8 mouse cellular contexts compared by ENCODE assay signal in the genomic region with DNA sequence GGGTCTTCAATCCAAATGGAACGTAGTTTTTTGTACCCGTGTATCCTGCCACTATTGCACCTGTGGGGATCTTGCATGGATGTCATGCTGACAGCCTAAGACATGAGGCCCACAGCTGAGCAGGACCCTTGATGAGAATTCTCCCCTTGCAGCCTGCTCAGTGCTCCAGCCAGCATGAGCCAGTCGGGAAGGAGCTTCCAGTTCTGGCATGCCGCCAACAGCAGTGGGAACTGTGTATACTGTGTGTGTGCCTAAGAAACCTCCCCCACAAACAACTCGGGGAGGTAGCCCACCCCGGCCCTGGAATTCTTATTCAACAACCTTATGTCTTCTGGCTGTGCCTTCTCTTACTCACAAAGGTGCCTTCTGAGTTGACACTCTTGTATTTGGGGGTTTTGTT. TPM values are rescaled to one million over a fixed set of nuclear protein-coding genes. Genes with fewer than 3 reads are reported as not detected.
DNase-seq lines count a peak whose midpoint lies in the region; ATAC-seq and TF ChIP-seq lines count a peak whose summit lies in the region.
"Had no signal": no experiment of that assay in that cellular context is flagged by ENCODE, and none has a peak within 500 bp of the region (broad histone marks: within the 10 kb centered on the region; RNA-seq: fewer than 3 reads in every experiment).

No protein-coding gene starts in this region.

- H3K36me3 ChIP-seq in heart, postnatal 0 days (replicated peaks; ENCODE audit: control insufficient read depth, insufficient read depth, low read length): peaks cover 19% of the 10 kb centered on the region
- H3K36me3 ChIP-seq in heart, embryonic 11.5 days (ENCODE audit: control insufficient read depth, insufficient read depth, low read length): peaks cover 5% of the 10 kb centered on the region
- peaks cover 18% of the 10 kb centered on the region for H3K36me3 ChIP-seq in liver, embryonic 12.5 days
- peaks cover 11% of the 10 kb centered on the region; the same call in 1 of the 2 replicates for H3K36me3 ChIP-seq in forebrain, postnatal 0 days (ENCODE audit: insufficient read depth)

- no peak for TF ChIP-seq POLR2A in brain, embryonic 14.5 days (IDR thresholded peaks at IDR 0.05; ENCODE audit: borderline replicate concordance, extremely low read depth, insufficient read depth, insufficient read length, poor library complexity, severe bottlenecking)

- 49% methylated on average over 6 of the region's 6 CpGs for WGBS in heart, postnatal 0 days
- 72% methylated on average over 6 of the region's 6 CpGs for WGBS in heart, embryonic 11.5 days (ENCODE audit: insufficient replicate concordance)
- WGBS in liver, embryonic 12.5 days (ENCODE audit: insufficient replicate concordance): 71% methylated on average over 6 of the region's 6 CpGs
- 43% methylated on average over 6 of the region's 6 CpGs for WGBS in forebrain, postnatal 0 days

- H3K9me3 ChIP-seq in heart, postnatal 0 days (replicated peaks; ENCODE audit: control insufficient read depth, low read length): no peaks in the 10 kb centered on the region
- no peaks in the 10 kb centered on the region for H3K9me3 ChIP-seq in heart, embryonic 11.5 days (replicated peaks; ENCODE audit: control insufficient read depth, low read length)
- H3K9me3 ChIP-seq in liver, embryonic 12.5 days (replicated peaks): no peaks in the 10 kb centered on the region
- no peaks in the 10 kb centered on the region for H3K9me3 ChIP-seq in forebrain, postnatal 0 days (ENCODE audit: low read length)

- TF ChIP-seq CTCF in heart, postnatal 0 days (IDR thresholded peaks at IDR 0.05; ENCODE audit: low read depth): no peak
- TF ChIP-seq CTCF in brain, embryonic 14.5 days (IDR thresholded peaks at IDR 0.05; ENCODE audit: borderline replicate concordance, extremely low read depth, insufficient read depth, insufficient read length): no peak
- no peak for TF ChIP-seq CTCF in forebrain, postnatal 0 days (IDR thresholded peaks at IDR 0.05; ENCODE audit: low read depth)

- peak; percentile 16 for DNase-seq in heart, postnatal 0 days (ENCODE audit: low spot score)
- DNase-seq in liver: peak; percentile 39
- peak; percentile 82 for DNase-seq in brain, embryonic 14.5 days (ENCODE audit: low read depth)
- DNase-seq in forebrain, postnatal 0 days: peak; percentile 43
- DNase-seq in embryo, embryonic 10.5 days (ENCODE audit: low spot score): no peak
- DNase-seq: gastrocnemius, postnatal 36 days had no signal

- no peak overlapping the region for H3K4me3 ChIP-seq in heart, postnatal 0 days (ENCODE audit: low read depth, low read length)
- H3K4me3 ChIP-seq in heart, embryonic 11.5 days (ENCODE audit: low read depth, low read length): no peak overlapping the region
- H3K4me3 ChIP-seq in liver, embryonic 12.5 days: no peak overlapping the region
- no peak overlapping the region for H3K4me3 ChIP-seq in forebrain, postnatal 0 days (ENCODE audit: low read depth, low read length)

- no peak overlapping the region for H3K9ac ChIP-seq in heart, postnatal 0 days (replicated peaks; ENCODE audit: low read depth, low read length)
- H3K9ac ChIP-seq in heart, embryonic 11.5 days (ENCODE audit: low read depth, low read length): no peak overlapping the region
- H3K9ac ChIP-seq in liver, embryonic 12.5 days: no peak overlapping the region
- H3K9ac ChIP-seq in forebrain, postnatal 0 days: no peak overlapping the region

- TF ChIP-seq EP300 in heart, postnatal 0 days (IDR thresholded peaks at IDR 0.05; ENCODE audit: low read depth): no peak

- no peaks in the 10 kb centered on the region for H3K4me1 ChIP-seq in heart, postnatal 0 days (ENCODE audit: control insufficient read depth, insufficient read depth)
- H3K4me1 ChIP-seq in heart, embryonic 11.5 days (ENCODE audit: control insufficient read depth, insufficient read depth, low read length): no peaks in the 10 kb centered on the region
- no peaks in the 10 kb centered on the region for H3K4me1 ChIP-seq in liver, embryonic 12.5 days
- H3K4me1 ChIP-seq in forebrain, postnatal 0 days (ENCODE audit: insufficient read depth): no peaks in the 10 kb centered on the region

- no peak for ATAC-seq in heart, postnatal 0 days (ENCODE audit: insufficient read depth, low read depth)
- no peak for ATAC-seq in heart, embryonic 11.5 days (replicated peaks; ENCODE audit: insufficient number of reproducible peaks, low FRiP score, low TSS enrichment)
- no peak for ATAC-seq in liver, embryonic 12.5 days
- peak; percentile 51; the same call in 1 of the 2 replicates for ATAC-seq in forebrain, postnatal 0 days

- no peak overlapping the region for H3K4me2 ChIP-seq in heart, postnatal 0 days (ENCODE audit: low read depth, low read length)
- H3K4me2 ChIP-seq in heart, embryonic 11.5 days: no peak overlapping the region
- H3K4me2 ChIP-seq in liver, embryonic 12.5 days: no peak overlapping the region
- no peak overlapping the region for H3K4me2 ChIP-seq in forebrain, postnatal 0 days (ENCODE audit: low read depth)

- no peak overlapping the region for H3K27ac ChIP-seq in heart, postnatal 0 days (ENCODE audit: low read depth)
- H3K27ac ChIP-seq in heart, embryonic 11.5 days (ENCODE audit: low read depth, low read length): no peak overlapping the region
- no peak overlapping the region for H3K27ac ChIP-seq in liver, embryonic 12.5 days
- no peak overlapping the region for H3K27ac ChIP-seq in forebrain, postnatal 0 days (ENCODE audit: low read depth, low read length)

- no peaks in the 10 kb centered on the region for H3K27me3 ChIP-seq in heart, postnatal 0 days (ENCODE audit: control insufficient read depth, insufficient read depth, low read length)
- H3K27me3 ChIP-seq in heart, embryonic 11.5 days (ENCODE audit: control insufficient read depth, insufficient read depth, low read length): no peaks in the 10 kb centered on the region
- H3K27me3 ChIP-seq in liver, embryonic 12.5 days (replicated peaks): no peaks in the 10 kb centered on the region
- no peaks in the 10 kb centered on the region for H3K27me3 ChIP-seq in forebrain, postnatal 0 days (ENCODE audit: insufficient read depth, low read length)

RNA-seq across cellular contexts. Expression of a gene that starts 20.4 kb away (rescaled TPM):
- total RNA-seq in heart, postnatal 0 days (2014; rRNA removed; ENCODE audit: low replicate concordance): 20.6 and 24.2 TPM in 2 replicates
- polyA plus RNA-seq in heart, postnatal 0 days (2015; fragmentation: Nextera tagmentation; extraction: Ambion mirVana): 11.8 and 12.8 TPM in 2 replicates
- polyA plus RNA-seq in heart, embryonic 11.5 days (2014; fragmentation: Nextera tagmentation; extraction: Ambion mirVana): 19.3 and 21.2 TPM in 2 replicates
- polyA plus RNA-seq in liver, embryonic 12.5 days (2016; fragmentation: Nextera tagmentation; extraction: Ambion mirVana): 18.1 and 19.3 TPM in 2 replicates
- 17.6 and 20.0 TPM in 2 replicates for polyA plus RNA-seq in brain, embryonic 14.5 days (2012; rRNA removed)
- total RNA-seq in forebrain, postnatal 0 days (2014; rRNA removed): 30.8 and 35.7 TPM in 2 replicates
- polyA plus RNA-seq in forebrain, postnatal 0 days (2015; fragmentation: Nextera tagmentation; extraction: Ambion mirVana): 14.8 and 22.6 TPM in 2 replicates

RNA-seq across cellular contexts. Expression of a gene that starts 21.7 kb away (rescaled TPM):
- 42.2 and 45.7 TPM in 2 replicates for total RNA-seq in heart, postnatal 0 days (2014; rRNA removed; ENCODE audit: low replicate concordance)
- polyA plus RNA-seq in heart, postnatal 0 days (2015; fragmentation: Nextera tagmentation; extraction: Ambion mirVana): 43.2 and 44.1 TPM in 2 replicates
- 52.2 and 52.9 TPM in 2 replicates for polyA plus RNA-seq in heart, embryonic 11.5 days (2014; fragmentation: Nextera tagmentation; extraction: Ambion mirVana)
- polyA plus RNA-seq in liver, embryonic 12.5 days (2016; fragmentation: Nextera tagmentation; extraction: Ambion mirVana): 47.7 and 50.2 TPM in 2 replicates
- polyA plus RNA-seq in brain, embryonic 14.5 days (2012; rRNA removed): 32.8 and 34.3 TPM in 2 replicates
- total RNA-seq in forebrain, postnatal 0 days (2014; rRNA removed): 32.5 and 34.5 TPM in 2 replicates
- polyA plus RNA-seq in forebrain, postnatal 0 days (2015; fragmentation: Nextera tagmentation; extraction: Ambion mirVana): 38.2 and 50.8 TPM in 2 replicates

RNA-seq across cellular contexts. Expression of a gene that starts 43.4 kb away (rescaled TPM):
- total RNA-seq in heart, postnatal 0 days (2014; rRNA removed; ENCODE audit: low replicate concordance): 2.0 and 2.9 TPM in 2 replicates
- polyA plus RNA-seq in heart, postnatal 0 days (2015; fragmentation: Nextera tagmentation; extraction: Ambion mirVana): 2.1 and 2.9 TPM in 2 replicates
- 1.9 TPM in 2 replicates for polyA plus RNA-seq in heart, embryonic 11.5 days (2014; fragmentation: Nextera tagmentation; extraction: Ambion mirVana)
- polyA plus RNA-seq in liver, embryonic 12.5 days (2016; fragmentation: Nextera tagmentation; extraction: Ambion mirVana): 0.49 and 0.53 TPM in 2 replicates
- polyA plus RNA-seq in brain, embryonic 14.5 days (2012; rRNA removed): 6.0 and 7.1 TPM in 2 replicates
- 13.0 and 15.5 TPM in 2 replicates for total RNA-seq in forebrain, postnatal 0 days (2014; rRNA removed)
- 6.9 and 10.0 TPM in 2 replicates for polyA plus RNA-seq in forebrain, postnatal 0 days (2015; fragmentation: Nextera tagmentation; extraction: Ambion mirVana)

RNA-seq across cellular contexts. Expression of a gene that starts 43.8 kb away (rescaled TPM):
- 56.8 and 77.3 TPM in 2 replicates for total RNA-seq in heart, postnatal 0 days (2014; rRNA removed; ENCODE audit: low replicate concordance)
- 30.5 and 31.3 TPM in 2 replicates for polyA plus RNA-seq in heart, postnatal 0 days (2015; fragmentation: Nextera tagmentation; extraction: Ambion mirVana)
- 14.7 and 16.0 TPM in 2 replicates for polyA plus RNA-seq in heart, embryonic 11.5 days (2014; fragmentation: Nextera tagmentation; extraction: Ambion mirVana)
- polyA plus RNA-seq in liver, embryonic 12.5 days (2016; fragmentation: Nextera tagmentation; extraction: Ambion mirVana): 8.7 and 9.6 TPM in 2 replicates
- 69.3 and 82.1 TPM in 2 replicates for polyA plus RNA-seq in brain, embryonic 14.5 days (2012; rRNA removed)
- total RNA-seq in forebrain, postnatal 0 days (2014; rRNA removed): 72.0 and 80.8 TPM in 2 replicates
- polyA plus RNA-seq in forebrain, postnatal 0 days (2015; fragmentation: Nextera tagmentation; extraction: Ambion mirVana): 37.2 and 44.3 TPM in 2 replicates

RNA-seq across cellular contexts. Expression of a gene that starts 57.8 kb away (rescaled TPM):
- 56.1 and 61.6 TPM in 2 replicates for total RNA-seq in heart, postnatal 0 days (2014; rRNA removed; ENCODE audit: low replicate concordance)
- 44.0 and 45.6 TPM in 2 replicates for polyA plus RNA-seq in heart, postnatal 0 days (2015; fragmentation: Nextera tagmentation; extraction: Ambion mirVana)
- 78.5 and 85.9 TPM in 2 replicates for polyA plus RNA-seq in heart, embryonic 11.5 days (2014; fragmentation: Nextera tagmentation; extraction: Ambion mirVana)
- 58.1 and 61.7 TPM in 2 replicates for polyA plus RNA-seq in liver, embryonic 12.5 days (2016; fragmentation: Nextera tagmentation; extraction: Ambion mirVana)
- polyA plus RNA-seq in brain, embryonic 14.5 days (2012; rRNA removed): 80.5 and 82.6 TPM in 2 replicates
- 78.1 and 82.6 TPM in 2 replicates for total RNA-seq in forebrain, postnatal 0 days (2014; rRNA removed)
- polyA plus RNA-seq in forebrain, postnatal 0 days (2015; fragmentation: Nextera tagmentation; extraction: Ambion mirVana): 79.3 and 83.8 TPM in 2 replicates
